Mouse (Mus musculus): ENCODE data around the gene Fbxo47. TPM values are rescaled to one million over a fixed set of nuclear protein-coding genes. Genes with fewer than 3 reads are reported as not detected.

The Fbxo47 gene
- total and polyA plus RNA-seq, 2 experiments from 2014 or later, result 0.38 to 0.88 TPM

- 2% methylated on average over 3 of the region's 3 CpGs for WGBS
- no peaks in the 10 kb centered on the region for H3K9me3 ChIP-seq (ENCODE audit: low read length)
- H3K27ac ChIP-seq (ENCODE audit: low read depth, low read length), result peak overlapping the region; percentile 93
- peaks cover 33% of the 10 kb centered on the region for H3K4me1 ChIP-seq (ENCODE audit: insufficient read depth, low read length)
- H3K27me3 ChIP-seq (ENCODE audit: insufficient read depth, low read length), result no peaks in the 10 kb centered on the region
- peak overlapping the region; percentile 39 for H3K4me2 ChIP-seq (ENCODE audit: low read depth, low read length, poor library complexity, severe bottlenecking)
- peak overlapping the region; percentile 44 for H3K9ac ChIP-seq (replicated peaks; ENCODE audit: low read length, poor library complexity, severe bottlenecking)
- H3K4me3 ChIP-seq (ENCODE audit: low read depth, low read length), result 0 out of 2 replicates have a peak overlapping the region, but pooled peaks have one; percentile 9
- peak; percentile 89 for ATAC-seq (ENCODE audit: low FRiP score)
- DNase-seq (ENCODE audit: low spot score), result peak; percentile 86
- TF ChIP-seq CTCF (IDR thresholded peaks at IDR 0.05), result no peak
- H3K36me3 ChIP-seq (ENCODE audit: insufficient read depth, low read length), result peaks cover 38% of the 10 kb centered on the region
Measured at GRCm38 (mm10) chr11:97812491-97812921, 71.4 kb downstream of the Fbxo47 start.

- Histone ChIP-seq H3K4me3 (ENCODE audit: low read depth, low read length) (no peak overlapping the region), H3K9me3 (ENCODE audit: low read length) (no peaks in the 10 kb centered on the region), H3K9ac (replicated peaks; ENCODE audit: low read length, poor library complexity, severe bottlenecking) (peak overlapping the region; percentile 44; the same call in 1 of the 2 replicates), H3K4me2 (ENCODE audit: low read depth, low read length, poor library complexity, severe bottlenecking) (peak overlapping the region; percentile 39), H3K4me1 (ENCODE audit: insufficient read depth, low read length) (peaks cover 33% of the 10 kb centered on the region), H3K27ac (ENCODE audit: low read depth, low read length) (peak overlapping the region; percentile 93), H3K27me3 (ENCODE audit: insufficient read depth, low read length) (no peaks in the 10 kb centered on the region), H3K36me3 (ENCODE audit: insufficient read depth, low read length) (peaks cover 36% of the 10 kb centered on the region)
- 0 out of 2 replicates have a peak, but pooled peaks have one; percentile 29 for ATAC-seq (ENCODE audit: low FRiP score)
- WGBS, result 22% methylated on average over 12 of the region's 13 CpGs
- no peak for TF ChIP-seq CTCF (IDR thresholded peaks at IDR 0.05)
- no peak for DNase-seq (ENCODE audit: low spot score)
Measured at GRCm38 (mm10) chr11:97811569-97812362, 72.2 kb downstream of the Fbxo47 start.

- no peak overlapping the region for H3K4me2 ChIP-seq (ENCODE audit: low read depth, low read length, poor library complexity, severe bottlenecking)
- H3K4me1 ChIP-seq (ENCODE audit: insufficient read depth, low read length), result peaks cover 35% of the 10 kb centered on the region
- H3K27ac ChIP-seq (ENCODE audit: low read depth, low read length), result peak overlapping the region; percentile 93
- no peaks in the 10 kb centered on the region for H3K27me3 ChIP-seq (ENCODE audit: insufficient read depth, low read length)
- TF ChIP-seq CTCF (IDR thresholded peaks at IDR 0.05), result no peak
- no peak for DNase-seq (ENCODE audit: low spot score)
- H3K9me3 ChIP-seq (ENCODE audit: low read length), result no peaks in the 10 kb centered on the region
- H3K4me3 ChIP-seq (ENCODE audit: low read depth, low read length), result no peak overlapping the region
- H3K36me3 ChIP-seq (ENCODE audit: insufficient read depth, low read length), result peaks cover 28% of the 10 kb centered on the region
- H3K9ac ChIP-seq (replicated peaks; ENCODE audit: low read length, poor library complexity, severe bottlenecking), result no peak overlapping the region
- WGBS, result 16% methylated on average over 3 of the region's 3 CpGs
- ATAC-seq (ENCODE audit: low FRiP score), result no peak
Measured at GRCm38 (mm10) chr11:97810970-97811369, 73.0 kb downstream of the Fbxo47 start.

GRCm38 (mm10) chr11:97810356-97810755, 73.6 kb downstream of the Fbxo47 start:
- Histone ChIP-seq H3K9ac (replicated peaks; ENCODE audit: low read length, poor library complexity, severe bottlenecking) (no peak overlapping the region), H3K4me3 (ENCODE audit: low read depth, low read length) (no peak overlapping the region), H3K9me3 (ENCODE audit: low read length) (no peaks in the 10 kb centered on the region), H3K36me3 (ENCODE audit: insufficient read depth, low read length) (peaks cover 22% of the 10 kb centered on the region), H3K27ac (ENCODE audit: low read depth, low read length) (no peak overlapping the region; the same call in 1 of the 2 replicates), H3K4me2 (ENCODE audit: low read depth, low read length, poor library complexity, severe bottlenecking) (no peak overlapping the region), H3K4me1 (ENCODE audit: insufficient read depth, low read length) (peaks cover 41% of the 10 kb centered on the region), H3K27me3 (ENCODE audit: insufficient read depth, low read length) (no peaks in the 10 kb centered on the region)
- no peak for TF ChIP-seq CTCF (IDR thresholded peaks at IDR 0.05)
- 71% methylated on average over 7 of the region's 7 CpGs for WGBS
- ATAC-seq (ENCODE audit: low FRiP score) (no peak), DNase-seq (ENCODE audit: low spot score) (no peak)

- ATAC-seq (ENCODE audit: low FRiP score) (no peak), DNase-seq (ENCODE audit: low spot score) (no peak)
- no peak overlapping the region for H3K4me2 ChIP-seq (ENCODE audit: low read depth, low read length, poor library complexity, severe bottlenecking)
- peaks cover 15% of the 10 kb centered on the region for H3K36me3 ChIP-seq (ENCODE audit: insufficient read depth, low read length)
- H3K4me1 ChIP-seq (ENCODE audit: insufficient read depth, low read length), result peaks cover 50% of the 10 kb centered on the region
- peak overlapping the region; percentile 26; the same call in 1 of the 2 replicates for H3K27ac ChIP-seq (ENCODE audit: low read depth, low read length)
- 74% methylated on average over 7 of the region's 7 CpGs for WGBS
- no peak overlapping the region for H3K9ac ChIP-seq (replicated peaks; ENCODE audit: low read length, poor library complexity, severe bottlenecking)
- no peak overlapping the region for H3K4me3 ChIP-seq (ENCODE audit: low read depth, low read length)
- no peak for TF ChIP-seq CTCF (IDR thresholded peaks at IDR 0.05)
- no peaks in the 10 kb centered on the region for H3K27me3 ChIP-seq (ENCODE audit: insufficient read depth, low read length)
- H3K9me3 ChIP-seq (ENCODE audit: low read length), result no peaks in the 10 kb centered on the region
Measured at GRCm38 (mm10) chr11:97809235-97810121, 74.5 kb downstream of the Fbxo47 start.
